Mouse (Mus musculus): Measurements from ENCODE around the gene Steap2. TPM values are rescaled to one million over a fixed set of nuclear protein-coding genes. Genes with fewer than 3 reads are reported as not detected.

Steap2 gene
- polyA plus RNA-seq, 1 experiment from 2014 or later: 2.8 TPM

GRCm38 (mm10) chr5:5664371-5664926 lies 29.9 kb downstream of the Steap2 start:
- Histone ChIP-seq H3K36me3 (0 out of 2 replicates have a peak, but pooled peaks cover 3% of the 10 kb centered on the region), H3K9me3 (no peaks in the 10 kb centered on the region), H3K27ac (replicated peaks) (no peak overlapping the region), H3K27me3 (replicated peaks) (peaks cover 7% of the 10 kb centered on the region; the same call in 1 of the 2 replicates), H3K4me1 (peaks cover 9% of the 10 kb centered on the region; the same call in 1 of the 2 replicates), H3K4me2 (peak overlapping the region; percentile 79), H3K4me3 (peak overlapping the region; percentile 72), H3K9ac (peak overlapping the region; percentile 75)
- 58% methylated on average over 6 of the region's 6 CpGs for WGBS
- ATAC-seq (ENCODE audit: extremely low read depth, insufficient number of reproducible peaks, low FRiP score, low TSS enrichment): no peak

- H3K27me3 ChIP-seq (replicated peaks): peaks cover 7% of the 10 kb centered on the region; the same call in 1 of the 2 replicates
- H3K4me1 ChIP-seq: peaks cover 9% of the 10 kb centered on the region; the same call in 1 of the 2 replicates
- 0 out of 2 replicates have a peak, but pooled peaks cover under 1% of the 10 kb centered on the region for H3K36me3 ChIP-seq
- H3K27ac ChIP-seq (replicated peaks): no peak within 1 kb of the TSS
- peak; percentile 80; the same call in 1 of the 2 replicates for ATAC-seq (ENCODE audit: extremely low read depth, insufficient number of reproducible peaks, low FRiP score, low TSS enrichment)
- peak within 1 kb of the TSS; percentile 75 for H3K9ac ChIP-seq
- H3K4me3 ChIP-seq: peak within 1 kb of the TSS; percentile 72
- under 1% methylated on average over 47 of the region's 48 CpGs for WGBS
- H3K9me3 ChIP-seq: no peaks in the 10 kb centered on the region
- peak within 1 kb of the TSS; percentile 79 for H3K4me2 ChIP-seq
Measured at GRCm38 (mm10) chr5:5663655-5664370, 30.6 kb downstream of the Steap2 start, which contains the start of gene Cfap69. TSS of gene Cfap69 (minus strand) at chr5:5664239.

GRCm38 (mm10) chr5:5663057-5663456 lies 31.3 kb downstream of the Steap2 start:
- H3K36me3 ChIP-seq: no peaks in the 10 kb centered on the region
- peak overlapping the region; percentile 75; the same call in 1 of the 2 replicates for H3K9ac ChIP-seq
- no peak for ATAC-seq (ENCODE audit: extremely low read depth, insufficient number of reproducible peaks, low FRiP score, low TSS enrichment)
- H3K27ac ChIP-seq (replicated peaks): no peak overlapping the region
- H3K9me3 ChIP-seq: no peaks in the 10 kb centered on the region
- 40% methylated on average over 6 of the region's 6 CpGs for WGBS
- H3K4me3 ChIP-seq: peak overlapping the region; percentile 72
- peaks cover 9% of the 10 kb centered on the region; the same call in 1 of the 2 replicates for H3K4me1 ChIP-seq
- H3K27me3 ChIP-seq (replicated peaks): peaks cover 7% of the 10 kb centered on the region; the same call in 1 of the 2 replicates
- peak overlapping the region; percentile 79 for H3K4me2 ChIP-seq

- 24% methylated on average over 2 of the region's 2 CpGs for WGBS
Measured at GRCm38 (mm10) chr5:5658680-5659079, 35.7 kb downstream of the Steap2 start.

GRCm38 (mm10) chr5:5657932-5658331 lies 36.4 kb downstream of the Steap2 start:
- H3K36me3 ChIP-seq: no peaks in the 10 kb centered on the region
- no peak overlapping the region for H3K27ac ChIP-seq (replicated peaks)
- no peak overlapping the region for H3K9ac ChIP-seq
- 73% methylated on average over 2 of the region's 2 CpGs for WGBS
- no peak overlapping the region for H3K4me2 ChIP-seq
- H3K9me3 ChIP-seq: no peaks in the 10 kb centered on the region
- no peak for ATAC-seq (ENCODE audit: extremely low read depth, insufficient number of reproducible peaks, low FRiP score, low TSS enrichment)
- no peak overlapping the region for H3K4me3 ChIP-seq
- H3K27me3 ChIP-seq (replicated peaks): peaks cover 7% of the 10 kb centered on the region; the same call in 1 of the 2 replicates
- no peaks in the 10 kb centered on the region for H3K4me1 ChIP-seq

More at GRCm38 (mm10) chr5:5658680-5659079, 35.7 kb downstream of the Steap2 start:
- H3K9me3 ChIP-seq: no peaks in the 10 kb centered on the region
- H3K4me2 ChIP-seq: no peak overlapping the region
- H3K4me1 ChIP-seq: peaks cover 6% of the 10 kb centered on the region; the same call in 1 of the 2 replicates
- no peak overlapping the region for H3K9ac ChIP-seq
- no peaks in the 10 kb centered on the region for H3K36me3 ChIP-seq
- no peak for ATAC-seq (ENCODE audit: extremely low read depth, insufficient number of reproducible peaks, low FRiP score, low TSS enrichment)
- peaks cover 7% of the 10 kb centered on the region; the same call in 1 of the 2 replicates for H3K27me3 ChIP-seq (replicated peaks)
- H3K4me3 ChIP-seq: no peak overlapping the region
- H3K27ac ChIP-seq (replicated peaks): no peak overlapping the region

- Histone ChIP-seq H3K27me3 (replicated peaks) (no peaks in the 10 kb centered on the region), H3K36me3 (no peaks in the 10 kb centered on the region), H3K4me3 (no peak overlapping the region), H3K27ac (replicated peaks) (peak overlapping the region; percentile 66), H3K4me1 (peaks cover 15% of the 10 kb centered on the region), H3K9me3 (no peaks in the 10 kb centered on the region), H3K4me2 (peak overlapping the region; percentile 18), H3K9ac (no peak overlapping the region; the same call in 1 of the 2 replicates)
- no peak for ATAC-seq (ENCODE audit: extremely low read depth, insufficient number of reproducible peaks, low FRiP score, low TSS enrichment)
- WGBS: 40% methylated on average over 6 of the region's 6 CpGs
Measured at GRCm38 (mm10) chr5:5648817-5649569, 45.4 kb downstream of the Steap2 start.

GRCm38 (mm10) chr5:5646173-5646572 lies 48.2 kb downstream of the Steap2 start:
- Histone ChIP-seq H3K9ac (no peak overlapping the region), H3K4me2 (no peak overlapping the region), H3K27ac (replicated peaks) (no peak overlapping the region), H3K27me3 (replicated peaks) (no peaks in the 10 kb centered on the region), H3K9me3 (no peaks in the 10 kb centered on the region), H3K4me3 (no peak overlapping the region), H3K36me3 (no peaks in the 10 kb centered on the region), H3K4me1 (peaks cover 15% of the 10 kb centered on the region)
- ATAC-seq (ENCODE audit: extremely low read depth, insufficient number of reproducible peaks, low FRiP score, low TSS enrichment): no peak
- WGBS: 2% methylated on average over 1 of the region's 1 CpGs

- Histone ChIP-seq H3K36me3 (no peaks in the 10 kb centered on the region), H3K27ac (replicated peaks) (no peak overlapping the region), H3K4me2 (no peak overlapping the region), H3K27me3 (replicated peaks) (no peaks in the 10 kb centered on the region), H3K9me3 (no peaks in the 10 kb centered on the region), H3K4me1 (no peaks in the 10 kb centered on the region), H3K9ac (no peak overlapping the region), H3K4me3 (no peak overlapping the region)
- WGBS: 53% methylated on average over 2 of the region's 2 CpGs
- no peak for ATAC-seq (ENCODE audit: extremely low read depth, insufficient number of reproducible peaks, low FRiP score, low TSS enrichment)
Measured at GRCm38 (mm10) chr5:5638496-5638895, 55.9 kb downstream of the Steap2 start.

- Histone ChIP-seq H3K27me3 (replicated peaks) (no peaks in the 10 kb centered on the region), H3K27ac (replicated peaks) (no peak overlapping the region), H3K4me3 (no peak overlapping the region), H3K36me3 (no peaks in the 10 kb centered on the region), H3K9ac (no peak overlapping the region), H3K4me2 (no peak overlapping the region), H3K4me1 (no peaks in the 10 kb centered on the region), H3K9me3 (no peaks in the 10 kb centered on the region)
- 62% methylated on average over 3 of the region's 3 CpGs for WGBS
- no peak for ATAC-seq (ENCODE audit: extremely low read depth, insufficient number of reproducible peaks, low FRiP score, low TSS enrichment)
Measured at GRCm38 (mm10) chr5:5625491-5625890, 68.9 kb downstream of the Steap2 start.

GRCm38 (mm10) chr5:5618329-5618728 lies 76.0 kb downstream of the Steap2 start:
- no peak for ATAC-seq (ENCODE audit: extremely low read depth, insufficient number of reproducible peaks, low FRiP score, low TSS enrichment)
- Histone ChIP-seq H3K27me3 (replicated peaks) (no peaks in the 10 kb centered on the region), H3K9me3 (no peaks in the 10 kb centered on the region), H3K27ac (replicated peaks) (no peak overlapping the region), H3K9ac (no peak overlapping the region), H3K4me1 (no peaks in the 10 kb centered on the region), H3K4me2 (no peak overlapping the region), H3K36me3 (no peaks in the 10 kb centered on the region), H3K4me3 (no peak overlapping the region)
- 34% methylated on average over 4 of the region's 4 CpGs for WGBS
